Mouse (Mus musculus): ENCODE measurements around the gene Cisd3. TPM values are rescaled to one million over a fixed set of nuclear protein-coding genes. Genes with fewer than 3 reads are reported as not detected.
"Not testable (repeated sequence)": the region's sequence is repeated elsewhere in the genome, so short reads cannot be mapped to it uniquely, and the experiment has no call there.

The Cisd3 gene
- polyA plus RNA-seq, 1 experiment from 2014 or later, result 53.1 TPM

- Histone ChIP-seq H3K9ac (replicated peaks; ENCODE audit: low read length) (no peak overlapping the region), H3K27me3 (ENCODE audit: insufficient read depth, low read length) (no peaks in the 10 kb centered on the region), H3K9me3 (ENCODE audit: low read length) (peaks cover 3% of the 10 kb centered on the region; the same call in 1 of the 2 replicates), H3K36me3 (ENCODE audit: insufficient read depth, low read length) (peaks cover 69% of the 10 kb centered on the region), H3K4me1 (ENCODE audit: insufficient read depth, low read length) (no peaks in the 10 kb centered on the region), H3K4me2 (replicated peaks; ENCODE audit: low read depth, low read length) (no peak overlapping the region), H3K27ac (ENCODE audit: low read length) (no peak overlapping the region), H3K4me3 (ENCODE audit: low read length) (no peak overlapping the region)
- WGBS, result 82% methylated on average over 26 of the region's 26 CpGs
- no peak for ATAC-seq (ENCODE audit: low FRiP score, low TSS enrichment)
Observed at GRCm38 (mm10) chr11:97717369-97718280, 32.0 kb downstream of the Cisd3 start.

GRCm38 (mm10) chr11:97718281-97718860 lies 32.7 kb downstream of the Cisd3 start:
- no peaks in the 10 kb centered on the region for H3K4me1 ChIP-seq (ENCODE audit: insufficient read depth, low read length)
- peaks cover 69% of the 10 kb centered on the region for H3K36me3 ChIP-seq (ENCODE audit: insufficient read depth, low read length)
- H3K9me3 ChIP-seq (ENCODE audit: low read length), result peaks cover 3% of the 10 kb centered on the region; the same call in 1 of the 2 replicates
- no peaks in the 10 kb centered on the region for H3K27me3 ChIP-seq (ENCODE audit: insufficient read depth, low read length)
- WGBS, result 73% methylated on average over 15 of the region's 15 CpGs
- H3K9ac ChIP-seq (replicated peaks; ENCODE audit: low read length), result no peak overlapping the region
- no peak overlapping the region for H3K27ac ChIP-seq (ENCODE audit: low read length)
- no peak overlapping the region for H3K4me3 ChIP-seq (ENCODE audit: low read length)
- no peak overlapping the region for H3K4me2 ChIP-seq (replicated peaks; ENCODE audit: low read depth, low read length)
- no peak for ATAC-seq (ENCODE audit: low FRiP score, low TSS enrichment)

GRCm38 (mm10) chr11:97719041-97719440 lies 33.4 kb downstream of the Cisd3 start:
- H3K27me3 ChIP-seq (ENCODE audit: insufficient read depth, low read length), result no peaks in the 10 kb centered on the region
- no peaks in the 10 kb centered on the region for H3K4me1 ChIP-seq (ENCODE audit: insufficient read depth, low read length)
- H3K4me2 ChIP-seq (replicated peaks; ENCODE audit: low read depth, low read length), result no peak overlapping the region
- peaks cover 3% of the 10 kb centered on the region; the same call in 1 of the 2 replicates for H3K9me3 ChIP-seq (ENCODE audit: low read length)
- WGBS, result 82% methylated on average over 4 of the region's 4 CpGs
- no peak overlapping the region for H3K27ac ChIP-seq (ENCODE audit: low read length)
- H3K36me3 ChIP-seq (ENCODE audit: insufficient read depth, low read length), result peaks cover 66% of the 10 kb centered on the region
- no peak overlapping the region for H3K4me3 ChIP-seq (ENCODE audit: low read length)
- no peak overlapping the region for H3K9ac ChIP-seq (replicated peaks; ENCODE audit: low read length)
- ATAC-seq (ENCODE audit: low FRiP score, low TSS enrichment), result no peak

- 87% methylated on average over 4 of the region's 4 CpGs for WGBS
- Histone ChIP-seq H3K4me1 (ENCODE audit: insufficient read depth, low read length) (no peaks in the 10 kb centered on the region), H3K4me3 (ENCODE audit: low read length) (no peak overlapping the region), H3K9ac (replicated peaks; ENCODE audit: low read length) (no peak overlapping the region), H3K27ac (ENCODE audit: low read length) (no peak overlapping the region), H3K27me3 (ENCODE audit: insufficient read depth, low read length) (no peaks in the 10 kb centered on the region), H3K4me2 (replicated peaks; ENCODE audit: low read depth, low read length) (no peak overlapping the region), H3K9me3 (ENCODE audit: low read length) (no peaks in the 10 kb centered on the region; the same call in 1 of the 2 replicates), H3K36me3 (ENCODE audit: insufficient read depth, low read length) (peaks cover 69% of the 10 kb centered on the region)
- ATAC-seq (ENCODE audit: low FRiP score, low TSS enrichment), result no peak
Observed at GRCm38 (mm10) chr11:97721338-97721737, 35.7 kb downstream of the Cisd3 start.

- no peak overlapping the region for H3K4me3 ChIP-seq (ENCODE audit: low read length)
- ATAC-seq (ENCODE audit: low FRiP score, low TSS enrichment), result peak; percentile 77
- no peaks in the 10 kb centered on the region for H3K27me3 ChIP-seq (ENCODE audit: insufficient read depth, low read length)
- H3K9ac ChIP-seq (replicated peaks; ENCODE audit: low read length), result no peak overlapping the region
- no peaks in the 10 kb centered on the region; the same call in 1 of the 2 replicates for H3K9me3 ChIP-seq (ENCODE audit: low read length)
- no peak overlapping the region for H3K4me2 ChIP-seq (replicated peaks; ENCODE audit: low read depth, low read length)
- H3K27ac ChIP-seq (ENCODE audit: low read length), result peak overlapping the region; percentile 5; the same call in 1 of the 2 replicates
- H3K4me1 ChIP-seq (ENCODE audit: insufficient read depth, low read length), result no peaks in the 10 kb centered on the region
- H3K36me3 ChIP-seq (ENCODE audit: insufficient read depth, low read length), result peaks cover 77% of the 10 kb centered on the region
- 70% methylated on average over 7 of the region's 7 CpGs for WGBS
Observed at GRCm38 (mm10) chr11:97723709-97724108, 38.1 kb downstream of the Cisd3 start.

GRCm38 (mm10) chr11:97728311-97728710 lies 42.7 kb downstream of the Cisd3 start:
- Histone ChIP-seq H3K36me3 (ENCODE audit: insufficient read depth, low read length) (peaks cover 55% of the 10 kb centered on the region), H3K9me3 (ENCODE audit: low read length) (no peaks in the 10 kb centered on the region), H3K9ac (replicated peaks; ENCODE audit: low read length) (no peak overlapping the region), H3K4me1 (ENCODE audit: insufficient read depth, low read length) (no peaks in the 10 kb centered on the region), H3K27me3 (ENCODE audit: insufficient read depth, low read length) (no peaks in the 10 kb centered on the region), H3K4me3 (ENCODE audit: low read length) (no peak overlapping the region), H3K4me2 (replicated peaks; ENCODE audit: low read depth, low read length) (no peak overlapping the region), H3K27ac (ENCODE audit: low read length) (no peak overlapping the region)
- ATAC-seq (ENCODE audit: low FRiP score, low TSS enrichment), result no peak
- 64% methylated on average over 7 of the region's 7 CpGs for WGBS

GRCm38 (mm10) chr11:97728730-97729129 lies 43.1 kb downstream of the Cisd3 start:
- no peaks in the 10 kb centered on the region for H3K27me3 ChIP-seq (ENCODE audit: insufficient read depth, low read length)
- H3K9ac ChIP-seq (replicated peaks; ENCODE audit: low read length), result no peak overlapping the region
- WGBS, result 79% methylated on average over 7 of the region's 7 CpGs
- no peak overlapping the region for H3K4me3 ChIP-seq (ENCODE audit: low read length)
- no peak overlapping the region for H3K27ac ChIP-seq (ENCODE audit: low read length)
- no peak for ATAC-seq (ENCODE audit: low FRiP score, low TSS enrichment)
- H3K9me3 ChIP-seq (ENCODE audit: low read length), result no peaks in the 10 kb centered on the region
- H3K4me2 ChIP-seq (replicated peaks; ENCODE audit: low read depth, low read length), result no peak overlapping the region
- H3K36me3 ChIP-seq (ENCODE audit: insufficient read depth, low read length), result peaks cover 52% of the 10 kb centered on the region
- no peaks in the 10 kb centered on the region; the same call in none of the 2 replicates for H3K4me1 ChIP-seq (ENCODE audit: insufficient read depth, low read length)

GRCm38 (mm10) chr11:97733689-97734088 lies 48.1 kb downstream of the Cisd3 start:
- no peak for ATAC-seq (ENCODE audit: low FRiP score, low TSS enrichment)
- H3K4me1 ChIP-seq (ENCODE audit: insufficient read depth, low read length), result peaks cover 4% of the 10 kb centered on the region
- H3K9ac ChIP-seq (replicated peaks; ENCODE audit: low read length), result no peak overlapping the region
- no peaks in the 10 kb centered on the region for H3K9me3 ChIP-seq (ENCODE audit: low read length)
- H3K4me2 ChIP-seq (replicated peaks; ENCODE audit: low read depth, low read length), result no peak overlapping the region
- H3K27me3 ChIP-seq (ENCODE audit: insufficient read depth, low read length), result no peaks in the 10 kb centered on the region
- no peak overlapping the region for H3K4me3 ChIP-seq (ENCODE audit: low read length)
- peaks cover 18% of the 10 kb centered on the region for H3K36me3 ChIP-seq (ENCODE audit: insufficient read depth, low read length)
- 12% methylated on average over 10 of the region's 10 CpGs for WGBS
- no peak overlapping the region for H3K27ac ChIP-seq (ENCODE audit: low read length)

GRCm38 (mm10) chr11:97734810-97735209 lies 49.2 kb downstream of the Cisd3 start:
- not testable (repeated sequence) for H3K27me3 ChIP-seq (ENCODE audit: insufficient read depth, low read length); H3K9ac ChIP-seq (replicated peaks; ENCODE audit: low read length); H3K9me3 ChIP-seq (ENCODE audit: low read length); H3K4me3 ChIP-seq (ENCODE audit: low read length); H3K27ac ChIP-seq (ENCODE audit: low read length); H3K4me2 ChIP-seq (replicated peaks; ENCODE audit: low read depth, low read length); ATAC-seq (ENCODE audit: low FRiP score, low TSS enrichment); H3K4me1 ChIP-seq (ENCODE audit: insufficient read depth, low read length)
- peaks cover 13% of the 10 kb centered on the region for H3K36me3 ChIP-seq (ENCODE audit: insufficient read depth, low read length)
- 84% methylated on average over 5 of the region's 5 CpGs for WGBS

GRCm38 (mm10) chr11:97736645-97737044 lies 51.0 kb downstream of the Cisd3 start:
- Histone ChIP-seq H3K4me3 (ENCODE audit: low read length) (no peak overlapping the region), H3K4me1 (ENCODE audit: insufficient read depth, low read length) (peaks cover 18% of the 10 kb centered on the region), H3K4me2 (replicated peaks; ENCODE audit: low read depth, low read length) (no peak overlapping the region), H3K9ac (replicated peaks; ENCODE audit: low read length) (no peak overlapping the region), H3K27ac (ENCODE audit: low read length) (no peak overlapping the region), H3K9me3 (ENCODE audit: low read length) (no peaks in the 10 kb centered on the region), H3K36me3 (ENCODE audit: insufficient read depth, low read length) (peaks cover 7% of the 10 kb centered on the region), H3K27me3 (ENCODE audit: insufficient read depth, low read length) (no peaks in the 10 kb centered on the region)
- WGBS, result 88% methylated on average over 5 of the region's 5 CpGs
- no peak for ATAC-seq (ENCODE audit: low FRiP score, low TSS enrichment)
